Mouse (Mus musculus): ENCODE data around the gene Klhl18. TPM values are rescaled to one million over a fixed set of nuclear protein-coding genes. Genes with fewer than 3 reads are reported as not detected.
A peak's percentile ranks its signal among the peaks of the same experiment; 100 is the strongest.

The Klhl18 gene
- 1.9 and 2.7 TPM in 2 replicates for polyA plus RNA-seq (2015; fragmentation: Nextera tagmentation; extraction: Ambion mirVana)

- WGBS (ENCODE audit: insufficient replicate concordance) = under 1% methylated on average over 53 of the region's 53 CpGs
- H3K36me3 ChIP-seq = peaks cover 8% of the 10 kb centered on the region; the same call in 1 of the 2 replicates
- H3K4me2 ChIP-seq = peak within 1 kb of the TSS; percentile 89
- H3K27me3 ChIP-seq = peaks cover 12% of the 10 kb centered on the region
- H3K4me1 ChIP-seq (replicated peaks) = peaks cover 23% of the 10 kb centered on the region
- peak within 1 kb of the TSS; percentile 83 for H3K9ac ChIP-seq
- H3K27ac ChIP-seq = peak within 1 kb of the TSS; percentile 75
- DNase-seq (peak; percentile 92), ATAC-seq (ENCODE audit: low read depth) (peak; percentile 97)
- H3K9me3 ChIP-seq (replicated peaks) = no peaks in the 10 kb centered on the region
- peak within 1 kb of the TSS; percentile 77 for H3K4me3 ChIP-seq (replicated peaks)
Measured at GRCm38 (mm10) chr9:110476124-110477091, at the start of gene Klhl18, which contains the start of gene Kif9. Gene Klhl18, minus strand, starts transcription at chr9:110476694. Gene Kif9, plus strand, starts transcription at chr9:110476958.

GRCm38 (mm10) chr9:110525737-110526136, 49.2 kb upstream of the Klhl18 start:
- DNase-seq (no peak), ATAC-seq (ENCODE audit: low read depth) (no peak)
- Histone ChIP-seq H3K9me3 (replicated peaks) (no peaks in the 10 kb centered on the region), H3K4me2 (no peak overlapping the region), H3K9ac (no peak overlapping the region), H3K27ac (no peak overlapping the region), H3K36me3 (no peaks in the 10 kb centered on the region), H3K27me3 (no peaks in the 10 kb centered on the region), H3K4me3 (replicated peaks) (no peak overlapping the region), H3K4me1 (replicated peaks) (peaks cover 18% of the 10 kb centered on the region)
- WGBS (ENCODE audit: insufficient replicate concordance) = 42% methylated on average over 2 of the region's 2 CpGs

GRCm38 (mm10) chr9:110490913-110491312, 14.4 kb upstream of the Klhl18 start:
- H3K27me3 ChIP-seq = no peaks in the 10 kb centered on the region
- H3K9me3 ChIP-seq (replicated peaks) = peaks cover 7% of the 10 kb centered on the region
- WGBS (ENCODE audit: insufficient replicate concordance) = 51% methylated on average over 5 of the region's 5 CpGs
- no peak overlapping the region for H3K4me3 ChIP-seq (replicated peaks)
- no peak overlapping the region for H3K9ac ChIP-seq
- H3K27ac ChIP-seq = no peak overlapping the region
- ATAC-seq (ENCODE audit: low read depth) = no peak
- no peaks in the 10 kb centered on the region for H3K4me1 ChIP-seq (replicated peaks)
- DNase-seq = no peak
- H3K36me3 ChIP-seq = no peaks in the 10 kb centered on the region
- no peak overlapping the region for H3K4me2 ChIP-seq

- DNase-seq (no peak), ATAC-seq (ENCODE audit: low read depth) (no peak)
- no peaks in the 10 kb centered on the region for H3K4me1 ChIP-seq (replicated peaks)
- H3K4me3 ChIP-seq (replicated peaks) = no peak overlapping the region
- H3K9me3 ChIP-seq (replicated peaks) = peaks cover 7% of the 10 kb centered on the region
- H3K4me2 ChIP-seq = no peak overlapping the region
- no peak overlapping the region for H3K9ac ChIP-seq
- WGBS (ENCODE audit: insufficient replicate concordance) = 56% methylated on average over 4 of the region's 4 CpGs
- H3K27ac ChIP-seq = no peak overlapping the region
- H3K27me3 ChIP-seq = no peaks in the 10 kb centered on the region
- H3K36me3 ChIP-seq = no peaks in the 10 kb centered on the region
Measured at GRCm38 (mm10) chr9:110488841-110489240, 12.3 kb upstream of the Klhl18 start.

GRCm38 (mm10) chr9:110478639-110479038, 2.1 kb upstream of the Klhl18 start:
- 59% methylated on average over 4 of the region's 4 CpGs for WGBS (ENCODE audit: insufficient replicate concordance)
- H3K27ac ChIP-seq = no peak overlapping the region

GRCm38 (mm10) chr9:110477951-110478350, 1.5 kb upstream of the Klhl18 start:
- no peak for ATAC-seq (ENCODE audit: low read depth)
- H3K4me2 ChIP-seq = peak overlapping the region; percentile 89; the same call in 1 of the 2 replicates
- WGBS (ENCODE audit: insufficient replicate concordance) = 45% methylated on average over 11 of the region's 11 CpGs

More at GRCm38 (mm10) chr9:110478639-110479038, 2.1 kb upstream of the Klhl18 start:
- no peak overlapping the region for H3K4me3 ChIP-seq (replicated peaks)
- no peaks in the 10 kb centered on the region for H3K9me3 ChIP-seq (replicated peaks)
- H3K9ac ChIP-seq = no peak overlapping the region; the same call in 1 of the 2 replicates
- ATAC-seq (ENCODE audit: low read depth) = no peak
- H3K27me3 ChIP-seq = peaks cover 12% of the 10 kb centered on the region
- H3K36me3 ChIP-seq = no peaks in the 10 kb centered on the region
- no peak overlapping the region for H3K4me2 ChIP-seq
- DNase-seq = no peak
- peaks cover 23% of the 10 kb centered on the region for H3K4me1 ChIP-seq (replicated peaks)

GRCm38 (mm10) chr9:110466179-110466578, 10.3 kb downstream of the Klhl18 start:
- H3K27me3 ChIP-seq = no peaks in the 10 kb centered on the region
- no peak overlapping the region for H3K4me3 ChIP-seq (replicated peaks)
- 71% methylated on average over 3 of the region's 3 CpGs for WGBS (ENCODE audit: insufficient replicate concordance)
- no peaks in the 10 kb centered on the region for H3K36me3 ChIP-seq
- peaks cover 30% of the 10 kb centered on the region for H3K4me1 ChIP-seq (replicated peaks)
- no peak overlapping the region for H3K4me2 ChIP-seq
- H3K9ac ChIP-seq = no peak overlapping the region
- no peaks in the 10 kb centered on the region for H3K9me3 ChIP-seq (replicated peaks)
- DNase-seq (no peak), ATAC-seq (ENCODE audit: low read depth) (no peak)
- H3K27ac ChIP-seq = no peak overlapping the region

More at GRCm38 (mm10) chr9:110477951-110478350, 1.5 kb upstream of the Klhl18 start:
- peaks cover 12% of the 10 kb centered on the region for H3K27me3 ChIP-seq
- peaks cover 3% of the 10 kb centered on the region; the same call in 1 of the 2 replicates for H3K36me3 ChIP-seq
- no peak overlapping the region for H3K27ac ChIP-seq
- H3K4me3 ChIP-seq (replicated peaks) = peak overlapping the region; percentile 77
- no peaks in the 10 kb centered on the region for H3K9me3 ChIP-seq (replicated peaks)
- H3K4me1 ChIP-seq (replicated peaks) = peaks cover 23% of the 10 kb centered on the region
- no peak for DNase-seq
- H3K9ac ChIP-seq = no peak overlapping the region

GRCm38 (mm10) chr9:110465336-110465735, 11.2 kb downstream of the Klhl18 start:
- H3K4me2 ChIP-seq = no peak overlapping the region
- H3K27me3 ChIP-seq = no peaks in the 10 kb centered on the region
- no peak overlapping the region for H3K9ac ChIP-seq
- no peak for ATAC-seq (ENCODE audit: low read depth)
- no peaks in the 10 kb centered on the region for H3K9me3 ChIP-seq (replicated peaks)
- H3K4me3 ChIP-seq (replicated peaks) = no peak overlapping the region
- no peak for DNase-seq
- peaks cover 36% of the 10 kb centered on the region for H3K4me1 ChIP-seq (replicated peaks)
- no peaks in the 10 kb centered on the region for H3K36me3 ChIP-seq
- 74% methylated on average over 6 of the region's 6 CpGs for WGBS (ENCODE audit: insufficient replicate concordance)
- H3K27ac ChIP-seq = no peak overlapping the region

GRCm38 (mm10) chr9:110463983-110464591, 12.4 kb downstream of the Klhl18 start:
- WGBS (ENCODE audit: insufficient replicate concordance) = 28% methylated on average over 6 of the region's 6 CpGs
- Histone ChIP-seq H3K36me3 (no peaks in the 10 kb centered on the region), H3K9me3 (replicated peaks) (no peaks in the 10 kb centered on the region), H3K4me2 (no peak overlapping the region), H3K27me3 (no peaks in the 10 kb centered on the region), H3K9ac (no peak overlapping the region), H3K27ac (peak overlapping the region; percentile 32; the same call in 1 of the 2 replicates), H3K4me1 (replicated peaks) (peaks cover 44% of the 10 kb centered on the region), H3K4me3 (replicated peaks) (no peak overlapping the region)
- ATAC-seq (ENCODE audit: low read depth) (no peak), DNase-seq (no peak)

- H3K9ac ChIP-seq = no peak overlapping the region
- H3K36me3 ChIP-seq = no peaks in the 10 kb centered on the region
- no peak for DNase-seq
- no peak overlapping the region for H3K4me2 ChIP-seq
- H3K4me3 ChIP-seq (replicated peaks) = no peak overlapping the region
- H3K27ac ChIP-seq = no peak overlapping the region
- H3K27me3 ChIP-seq = no peaks in the 10 kb centered on the region
- no peaks in the 10 kb centered on the region for H3K9me3 ChIP-seq (replicated peaks)
- WGBS (ENCODE audit: insufficient replicate concordance) = 49% methylated on average over 7 of the region's 7 CpGs
- no peak for ATAC-seq (ENCODE audit: low read depth)
- H3K4me1 ChIP-seq (replicated peaks) = peaks cover 48% of the 10 kb centered on the region
Measured at GRCm38 (mm10) chr9:110462321-110462720, 14.2 kb downstream of the Klhl18 start.
